Mouse (Mus musculus) intestine, embryonic 14.5 days (tissue): ENCODE results near the gene Wfdc3. TPM values are rescaled to one million over a fixed set of nuclear protein-coding genes. Genes with fewer than 3 reads are reported as not detected.

ENCODE experiments used
- polyA plus RNA-seq: library from polyadenylated mRNA; unstranded; fragments of >200 nt; fragmentation: Nextera tagmentation; extraction: Ambion mirVana; gene quantifications from 2 replicates; pipeline ENCODE4 v1.2.1, GENCODE M21; 2014

Wfdc3 gene
- polyA plus RNA-seq, 1 experiment from 2014 or later: 2.6 TPM

Other genes starting within 250 kb of the Wfdc3 start
- 72.4 and 79.7 TPM in 2 replicates for gene Pigt, start 248.4 kb downstream of the Wfdc3 start, polyA plus RNA-seq
- gene Wfdc2, start 183.5 kb downstream of the Wfdc3 start, polyA plus RNA-seq: 79.5 and 85.7 TPM in 2 replicates
- gene Spint3, start 172.5 kb downstream of the Wfdc3 start, polyA plus RNA-seq: not detected in 2 replicates
- gene Wfdc6a, start 160.5 kb downstream of the Wfdc3 start, polyA plus RNA-seq: 1.5 and 3.2 TPM in 2 replicates
- not detected in 2 replicates for gene Eppin, start 152.3 kb downstream of the Wfdc3 start, polyA plus RNA-seq
- gene Wfdc6b, start 132.4 kb downstream of the Wfdc3 start, polyA plus RNA-seq: not detected in 2 replicates
- not detected in 2 replicates for gene Wfdc8, start 132.3 kb downstream of the Wfdc3 start, polyA plus RNA-seq
- not detected in 2 replicates for gene Wfdc16, start 107.1 kb downstream of the Wfdc3 start, polyA plus RNA-seq
- gene Wfdc10, start 89.9 kb downstream of the Wfdc3 start, polyA plus RNA-seq: 1.2 TPM in 1 of 2 replicates, not detected in the other
- not detected in 2 replicates for gene Wfdc9, start 89.3 kb downstream of the Wfdc3 start, polyA plus RNA-seq
- not detected in 2 replicates for gene Wfdc11, start 71.8 kb downstream of the Wfdc3 start, polyA plus RNA-seq
- gene Wfdc13, start 60.8 kb downstream of the Wfdc3 start, polyA plus RNA-seq: 0.28 TPM in 2 replicates
- gene Spint4, start 47.4 kb downstream of the Wfdc3 start, polyA plus RNA-seq: not detected in 2 replicates
- not detected in 2 replicates for gene Spint5, start 30.6 kb downstream of the Wfdc3 start, polyA plus RNA-seq
- 66.4 and 67.0 TPM in 2 replicates for gene Dnttip1, start 52 bp upstream of the Wfdc3 start, polyA plus RNA-seq
- gene Ube2c, start 24.0 kb upstream of the Wfdc3 start, polyA plus RNA-seq: 462 and 476 TPM in 2 replicates
- 0.69 and 1.3 TPM in 2 replicates for gene Tnnc2, start 34.0 kb upstream of the Wfdc3 start, polyA plus RNA-seq
- 20.5 and 21.3 TPM in 2 replicates for gene Snx21, start 39.9 kb upstream of the Wfdc3 start, polyA plus RNA-seq
- gene Acot8, start 59.0 kb upstream of the Wfdc3 start, polyA plus RNA-seq: 19.2 and 19.6 TPM in 2 replicates
- 8.9 and 11.4 TPM in 2 replicates for gene Zswim3, start 59.2 kb upstream of the Wfdc3 start, polyA plus RNA-seq
- gene Zswim1, start 76.8 kb upstream of the Wfdc3 start, polyA plus RNA-seq: 16.5 and 17.4 TPM in 2 replicates
- not detected in 2 replicates for gene Spata25, start 82.6 kb upstream of the Wfdc3 start, polyA plus RNA-seq
- 155 and 168 TPM in 2 replicates for gene Ctsa, start 86.9 kb upstream of the Wfdc3 start, polyA plus RNA-seq
- gene Neurl2, start 87.5 kb upstream of the Wfdc3 start, polyA plus RNA-seq: 6.7 and 7.7 TPM in 2 replicates
- 25.7 and 28.1 TPM in 2 replicates for gene Pltp, start 111.8 kb upstream of the Wfdc3 start, polyA plus RNA-seq
- 76.0 and 85.5 TPM in 2 replicates for gene Pcif1, start 133.4 kb upstream of the Wfdc3 start, polyA plus RNA-seq
- 12.7 and 14.3 TPM in 2 replicates for gene Zfp335, start 165.8 kb upstream of the Wfdc3 start, polyA plus RNA-seq
- gene Mmp9, start 194.8 kb upstream of the Wfdc3 start, polyA plus RNA-seq: 2.4 and 3.3 TPM in 2 replicates
- gene Slc12a5, start 214.9 kb upstream of the Wfdc3 start, polyA plus RNA-seq: 1.3 and 1.5 TPM in 2 replicates